Mouse (Mus musculus) embryonic facial prominence, embryonic 12.5 days (tissue): Measurements from ENCODE around the gene Dgkg. TPM values are rescaled to one million over a fixed set of nuclear protein-coding genes. Genes with fewer than 3 reads are reported as not detected.

Experiments
- ATAC-seq: fragments of 200-750 bp; cut with Nextera tagmentation; 2 replicates; pipeline ENCODE4 v1.8.0; 2017; ENCODE audit not compliant: insufficient number of reproducible peaks, insufficient read depth, low FRiP score, low TSS enrichment
- H3K27ac ChIP-seq: fragments of 300-500 bp; sonication (generic); 2 replicates; pipeline ENCODE4 v1.5.1; 2016; ENCODE audit warnings: mild to moderate bottlenecking
- H3K27me3 ChIP-seq: fragments of 300-500 bp; sonication (generic); 2 replicates; pipeline ENCODE4 v1.6.1; 2016; ENCODE audit warnings: mild to moderate bottlenecking, moderate library complexity
- H3K36me3 ChIP-seq: fragments of 300-500 bp; sonication (generic); 2 replicates; pipeline ENCODE4 v1.6.1; 2016; ENCODE audit warnings: mild to moderate bottlenecking
- H3K4me1 ChIP-seq: fragments of 300-500 bp; sonication (generic); 2 replicates; pipeline ENCODE4 v1.6.1; 2016
- H3K4me2 ChIP-seq: fragments of 300-500 bp; sonication (generic); replicated peaks from 2 replicates; pipeline ENCODE4 v1.6.1; 2016; ENCODE audit warnings: mild to moderate bottlenecking, moderate library complexity
- H3K4me3 ChIP-seq: fragments of 300-500 bp; sonication (generic); 2 replicates; pipeline ENCODE4 v1.5.1; 2016; ENCODE audit warnings: mild to moderate bottlenecking
- H3K9ac ChIP-seq: fragments of 300-500 bp; sonication (generic); 2 replicates; pipeline ENCODE4 v1.6.1; 2016; ENCODE audit warnings: mild to moderate bottlenecking, moderate library complexity
- H3K9me3 ChIP-seq: fragments of 300-500 bp; sonication (generic); 2 replicates; pipeline ENCODE4 v1.6.1; 2016; ENCODE audit warnings: mild to moderate bottlenecking, moderate library complexity
- WGBS: fragments of 180-500 bp; shearing (Covaris S2); methylation state at CpG from one replicate; pipeline ENCODE4 v1.1.7; 2016; 5-methylcytosine and 5-hydroxymethylcytosine counted together
- polyA plus RNA-seq: library from polyadenylated mRNA; unstranded; fragments of >200 nt; fragmentation: Nextera tagmentation; extraction: Ambion mirVana; gene quantifications from 2 replicates; pipeline ENCODE4 v1.2.1, GENCODE M21; 2016

The Dgkg gene
- polyA plus RNA-seq, 1 experiment from 2014 or later, result 0.41 TPM

DNA sequence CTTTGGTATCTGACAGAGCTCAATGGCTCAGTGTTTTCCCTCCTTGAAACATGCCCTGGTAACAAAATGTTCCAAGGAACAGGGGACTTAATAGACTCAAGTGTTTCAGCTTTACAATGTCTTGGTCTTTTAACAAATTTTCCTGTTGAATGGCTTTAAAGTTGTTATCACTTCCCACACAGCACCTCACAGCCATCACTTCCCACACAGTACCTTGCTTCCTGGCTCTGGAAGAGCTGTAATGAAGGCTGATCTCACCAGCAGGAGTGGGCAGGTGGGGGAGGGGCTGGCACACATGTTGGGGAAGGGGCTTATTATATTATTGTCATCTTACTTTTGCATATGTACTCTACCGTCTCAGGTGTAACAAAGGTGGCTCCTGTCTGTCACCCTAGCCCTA, 173.1 kb downstream of the Dgkg start:
- ATAC-seq, result no peak
- H3K36me3 ChIP-seq, result no peaks in the 10 kb centered on the region
- H3K27ac ChIP-seq, result no peak overlapping the region
- WGBS, result 75% methylated on average over 1 of the region's 1 CpGs
- H3K9ac ChIP-seq, result no peak overlapping the region
- H3K4me1 ChIP-seq, result no peaks in the 10 kb centered on the region
- H3K9me3 ChIP-seq, result no peaks in the 10 kb centered on the region
- H3K27me3 ChIP-seq, result no peaks in the 10 kb centered on the region
- no peak overlapping the region for H3K4me2 ChIP-seq
- no peak overlapping the region for H3K4me3 ChIP-seq

DNA sequence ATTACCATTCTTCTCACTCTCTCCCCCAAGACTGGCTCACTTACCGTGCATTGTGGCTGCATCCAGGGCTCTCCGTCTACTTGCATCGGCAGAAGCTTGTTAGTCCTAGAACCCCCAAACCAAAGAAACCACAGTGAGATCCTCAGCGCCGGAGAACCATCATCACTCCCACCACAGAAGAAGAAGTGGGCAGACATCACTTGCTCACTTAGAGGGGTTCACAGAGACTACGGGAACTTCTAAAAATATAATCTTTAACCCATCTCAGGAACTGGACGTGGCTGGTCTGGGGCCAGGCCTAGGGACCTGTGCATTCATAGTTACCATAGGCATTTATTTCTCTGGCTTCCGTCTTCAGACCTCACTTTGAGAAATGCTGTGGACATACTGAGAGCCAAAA, 177.7 kb downstream of the Dgkg start:
- H3K9me3 ChIP-seq, result no peaks in the 10 kb centered on the region
- H3K27ac ChIP-seq, result no peak overlapping the region
- H3K4me3 ChIP-seq, result no peak overlapping the region
- H3K36me3 ChIP-seq, result no peaks in the 10 kb centered on the region
- ATAC-seq, result no peak
- H3K27me3 ChIP-seq, result no peaks in the 10 kb centered on the region
- no peak overlapping the region for H3K4me2 ChIP-seq
- no peak overlapping the region for H3K9ac ChIP-seq
- H3K4me1 ChIP-seq, result no peaks in the 10 kb centered on the region
- 91% methylated on average over 8 of the region's 8 CpGs for WGBS

DNA sequence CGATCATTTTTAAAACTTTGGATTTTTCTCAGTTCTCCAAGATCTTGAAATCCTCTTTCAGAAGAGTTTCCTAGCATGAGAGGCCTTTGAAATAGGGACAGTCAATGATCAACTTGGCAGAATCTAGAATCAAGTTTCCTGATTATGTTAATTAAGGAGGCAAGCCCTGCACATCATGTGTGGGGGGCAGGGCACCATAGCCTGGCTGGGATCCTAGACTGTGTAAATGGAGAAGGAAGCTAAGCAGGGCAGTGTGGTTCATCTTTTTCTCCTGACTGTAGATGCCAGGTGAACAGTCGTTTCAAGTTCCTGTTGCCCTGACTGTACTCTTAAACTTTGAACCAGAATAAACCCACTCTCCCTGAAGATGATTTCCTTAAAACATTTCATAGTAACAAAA, 185.3 kb downstream of the Dgkg start:
- WGBS, result 74% methylated on average over 2 of the region's 2 CpGs
- no peaks in the 10 kb centered on the region for H3K9me3 ChIP-seq

DNA sequence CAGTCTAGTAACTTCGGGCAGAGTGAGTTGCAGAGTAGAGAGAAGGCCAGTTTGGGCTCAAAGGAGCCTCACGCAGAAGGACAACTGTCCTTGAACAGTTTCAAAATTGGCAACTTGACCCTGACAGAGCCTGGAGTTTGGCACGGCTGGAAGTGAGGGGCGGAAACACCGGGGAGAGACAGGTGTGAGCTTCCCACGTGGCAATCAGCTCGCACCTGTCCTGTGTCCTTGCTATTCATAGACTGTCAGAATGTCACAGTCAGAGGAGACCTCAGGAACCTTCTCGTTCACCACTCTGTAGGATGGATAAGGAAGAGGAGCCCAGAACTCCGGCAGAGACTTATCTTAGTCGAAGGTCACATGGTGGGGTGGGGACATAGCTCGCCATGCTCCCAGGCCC, 187.6 kb downstream of the Dgkg start:
- H3K4me1 ChIP-seq, result no peaks in the 10 kb centered on the region
- 82% methylated on average over 11 of the region's 11 CpGs for WGBS
- H3K9me3 ChIP-seq, result no peaks in the 10 kb centered on the region
- no peaks in the 10 kb centered on the region for H3K27me3 ChIP-seq
- no peak overlapping the region for H3K9ac ChIP-seq
- no peaks in the 10 kb centered on the region for H3K36me3 ChIP-seq
- no peak for ATAC-seq
- no peak overlapping the region for H3K27ac ChIP-seq
- H3K4me2 ChIP-seq, result no peak overlapping the region
- no peak overlapping the region for H3K4me3 ChIP-seq

More for the DNA sequence above, 185.3 kb downstream of the Dgkg start:
- H3K4me2 ChIP-seq, result no peak overlapping the region
- H3K4me1 ChIP-seq, result no peaks in the 10 kb centered on the region
- no peaks in the 10 kb centered on the region for H3K36me3 ChIP-seq
- ATAC-seq, result no peak
- H3K4me3 ChIP-seq, result no peak overlapping the region
- H3K27me3 ChIP-seq, result no peaks in the 10 kb centered on the region
- no peak overlapping the region for H3K27ac ChIP-seq
- no peak overlapping the region for H3K9ac ChIP-seq

DNA sequence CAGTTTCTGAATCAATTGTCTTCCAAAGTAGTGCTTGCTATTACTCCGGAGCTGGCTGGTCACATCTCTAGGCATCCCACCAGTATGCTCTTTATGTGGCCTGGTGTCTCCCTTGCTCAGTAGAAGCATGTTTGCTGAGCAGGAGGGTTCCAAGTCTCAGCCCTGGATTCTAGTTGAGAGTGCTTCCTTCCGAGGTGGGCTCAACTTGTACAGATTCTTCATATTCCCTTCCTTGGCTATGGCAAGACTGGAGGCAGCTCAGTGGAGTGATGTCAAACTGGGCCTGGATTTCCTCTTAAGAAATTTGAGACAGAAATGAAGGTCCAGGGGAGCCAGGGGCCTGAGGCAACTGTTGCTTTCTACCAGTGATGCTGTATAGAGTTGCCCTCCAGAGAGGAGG, 189.9 kb downstream of the Dgkg start:
- Histone ChIP-seq H3K27me3 (no peaks in the 10 kb centered on the region), H3K27ac (no peak overlapping the region), H3K4me2 (no peak overlapping the region), H3K4me3 (no peak overlapping the region), H3K4me1 (no peaks in the 10 kb centered on the region), H3K36me3 (no peaks in the 10 kb centered on the region), H3K9me3 (no peaks in the 10 kb centered on the region), H3K9ac (no peak overlapping the region)
- 88% methylated on average over 2 of the region's 2 CpGs for WGBS
- ATAC-seq, result no peak

DNA sequence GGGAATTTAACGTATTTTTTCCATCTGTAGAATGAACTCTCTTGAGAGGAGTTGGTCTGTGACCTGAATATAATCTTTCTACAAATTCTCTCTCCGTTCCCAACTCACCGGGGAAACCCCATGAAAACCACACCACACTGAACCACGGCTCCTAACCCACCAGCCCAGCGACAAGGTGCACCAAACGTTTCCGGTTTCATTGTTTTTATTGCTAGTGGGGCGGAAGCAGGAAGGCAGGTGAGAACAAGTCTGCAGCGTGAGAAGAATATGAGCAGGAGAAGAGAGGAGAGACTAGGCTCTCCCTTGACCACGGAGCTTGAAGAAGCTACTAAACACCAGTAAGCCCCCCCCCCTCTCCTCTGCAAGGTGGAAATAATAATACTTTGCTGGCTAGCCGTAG, 190.6 kb downstream of the Dgkg start:
- Histone ChIP-seq H3K27me3 (no peaks in the 10 kb centered on the region), H3K4me2 (no peak overlapping the region), H3K27ac (no peak overlapping the region), H3K4me1 (no peaks in the 10 kb centered on the region), H3K4me3 (no peak overlapping the region), H3K9ac (no peak overlapping the region), H3K9me3 (no peaks in the 10 kb centered on the region), H3K36me3 (no peaks in the 10 kb centered on the region)
- no peak for ATAC-seq
- WGBS, result 57% methylated on average over 11 of the region's 11 CpGs

DNA sequence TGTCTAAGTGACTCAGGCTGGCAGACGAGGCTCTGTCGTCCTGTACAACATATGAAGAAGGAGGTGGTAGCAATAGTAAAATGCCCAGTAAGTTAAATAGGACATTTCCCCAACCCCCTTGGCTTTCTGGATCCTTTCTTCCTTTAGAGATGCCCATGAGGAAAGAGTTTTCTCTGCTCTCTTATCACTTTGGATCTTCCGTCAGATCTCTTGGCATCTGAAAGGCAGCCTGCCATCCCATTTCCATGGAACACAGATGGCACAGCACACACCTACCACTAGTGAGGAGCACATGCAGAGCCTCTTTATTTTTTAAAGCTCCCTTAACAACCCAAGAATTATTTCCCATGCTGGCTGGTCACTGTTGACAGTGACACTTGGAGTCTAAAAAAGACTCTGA, 194.8 kb downstream of the Dgkg start:
- 80% methylated on average over 3 of the region's 3 CpGs for WGBS
- H3K4me1 ChIP-seq, result no peaks in the 10 kb centered on the region
- no peak overlapping the region for H3K4me3 ChIP-seq
- H3K27ac ChIP-seq, result no peak overlapping the region
- ATAC-seq, result no peak
- H3K4me2 ChIP-seq, result no peak overlapping the region
- no peaks in the 10 kb centered on the region for H3K36me3 ChIP-seq
- H3K27me3 ChIP-seq, result no peaks in the 10 kb centered on the region
- H3K9me3 ChIP-seq, result no peaks in the 10 kb centered on the region
- no peak overlapping the region for H3K9ac ChIP-seq

DNA sequence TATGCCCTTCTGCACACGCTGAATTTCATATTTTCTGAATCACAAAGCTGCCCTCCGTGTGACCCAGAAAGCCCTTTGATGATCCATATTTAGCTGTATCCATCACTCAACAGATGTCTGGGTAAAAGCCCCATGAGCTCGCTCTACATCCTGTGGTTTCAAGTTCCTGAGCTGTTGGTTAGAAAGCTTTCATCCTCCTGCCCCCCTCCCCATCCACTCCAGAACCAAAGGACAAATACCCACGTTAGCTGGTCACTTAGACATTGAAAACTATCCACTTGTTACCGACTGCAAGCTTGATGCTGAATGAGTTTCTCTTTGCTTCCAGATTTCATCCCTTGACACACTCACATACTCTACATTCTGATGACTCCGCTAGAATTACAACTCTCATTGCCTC, 195.3 kb downstream of the Dgkg start:
- no peaks in the 10 kb centered on the region for H3K36me3 ChIP-seq

DNA sequence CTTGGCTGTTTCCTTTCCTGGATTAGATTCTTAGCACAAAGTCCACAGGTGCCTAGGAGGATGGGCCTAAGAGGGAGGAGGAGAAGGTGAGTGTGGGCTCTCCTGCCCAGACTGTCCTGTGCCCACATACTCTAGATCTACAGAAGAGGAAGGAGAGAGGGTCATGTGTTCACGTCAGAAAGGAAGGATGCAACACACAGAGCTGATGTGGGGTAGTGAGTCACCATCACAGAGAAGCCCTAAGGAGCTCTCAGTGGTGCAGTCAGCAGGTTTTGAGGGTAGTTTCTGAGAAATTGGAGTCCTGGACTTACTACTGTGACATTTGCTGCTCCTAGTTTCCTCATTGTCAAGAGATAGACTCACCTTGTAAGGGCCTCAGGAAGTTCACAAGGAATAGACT, 196.1 kb downstream of the Dgkg start:
- no peak for ATAC-seq
- Histone ChIP-seq H3K4me2 (no peak overlapping the region), H3K4me1 (peaks cover 3% of the 10 kb centered on the region; the same call in 1 of the 2 replicates), H3K9me3 (no peaks in the 10 kb centered on the region), H3K27me3 (no peaks in the 10 kb centered on the region), H3K27ac (no peak overlapping the region), H3K36me3 (no peaks in the 10 kb centered on the region), H3K9ac (no peak overlapping the region), H3K4me3 (no peak overlapping the region)
- 64% methylated on average over 1 of the region's 1 CpGs for WGBS

More for the DNA sequence above, 195.3 kb downstream of the Dgkg start:
- Histone ChIP-seq H3K4me3 (no peak overlapping the region), H3K4me2 (no peak overlapping the region), H3K4me1 (peaks cover 3% of the 10 kb centered on the region; the same call in 1 of the 2 replicates), H3K27me3 (no peaks in the 10 kb centered on the region), H3K9me3 (no peaks in the 10 kb centered on the region), H3K9ac (no peak overlapping the region), H3K27ac (no peak overlapping the region)
- WGBS, result 58% methylated on average over 6 of the region's 6 CpGs
- no peak for ATAC-seq

DNA sequence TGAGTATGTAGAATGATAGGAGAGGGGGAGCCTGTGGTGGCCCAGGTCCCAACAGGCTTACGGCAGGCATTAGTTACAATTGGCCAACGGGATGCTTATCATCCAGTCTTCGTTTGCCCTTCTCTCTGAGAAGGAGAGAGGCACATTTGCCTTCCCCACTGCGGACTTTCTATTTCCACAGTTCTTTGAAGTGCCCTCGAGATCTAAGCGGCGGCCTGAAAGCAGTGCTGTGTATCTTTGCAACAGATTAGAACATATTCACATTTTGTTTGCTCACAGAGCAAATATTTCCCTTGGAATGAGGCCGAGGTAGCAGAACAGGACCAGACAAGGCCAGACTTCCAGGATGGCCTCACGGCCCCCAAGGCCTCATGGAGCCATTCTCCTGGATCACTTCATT, 204.9 kb downstream of the Dgkg start:
- Histone ChIP-seq H3K27me3 (no peaks in the 10 kb centered on the region), H3K4me1 (peaks cover 3% of the 10 kb centered on the region; the same call in 1 of the 2 replicates), H3K9me3 (no peaks in the 10 kb centered on the region), H3K4me3 (no peak overlapping the region), H3K9ac (no peak overlapping the region), H3K4me2 (no peak overlapping the region), H3K27ac (no peak overlapping the region), H3K36me3 (no peaks in the 10 kb centered on the region)
- ATAC-seq, result no peak
- WGBS, result 76% methylated on average over 9 of the region's 9 CpGs

DNA sequence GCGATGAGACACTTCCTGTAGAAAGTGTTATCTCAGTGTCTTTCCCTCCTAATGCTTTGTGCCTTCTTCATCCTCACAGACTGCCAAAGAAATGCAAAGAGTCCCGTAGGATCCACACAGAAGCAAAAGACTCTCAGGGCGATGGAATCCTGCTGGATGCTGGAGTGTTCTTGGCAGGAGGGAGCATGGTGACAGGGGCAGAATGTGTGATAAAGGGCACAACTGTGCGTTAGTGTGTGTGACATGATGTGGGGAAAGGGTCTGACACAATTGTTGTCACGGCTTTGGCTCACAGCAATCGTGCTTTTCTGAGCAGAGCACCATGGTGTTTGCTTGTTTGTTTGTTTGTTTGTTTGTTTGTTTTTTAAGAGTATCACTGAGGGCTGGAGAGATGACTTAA, 208.9 kb downstream of the Dgkg start:
- Histone ChIP-seq H3K36me3 (no peaks in the 10 kb centered on the region), H3K4me1 (peaks cover 14% of the 10 kb centered on the region; the same call in 1 of the 2 replicates), H3K9me3 (no peaks in the 10 kb centered on the region), H3K9ac (no peak overlapping the region), H3K27ac (no peak overlapping the region), H3K4me2 (no peak overlapping the region), H3K27me3 (no peaks in the 10 kb centered on the region), H3K4me3 (no peak overlapping the region)
- no peak for ATAC-seq
- 87% methylated on average over 6 of the region's 6 CpGs for WGBS

DNA sequence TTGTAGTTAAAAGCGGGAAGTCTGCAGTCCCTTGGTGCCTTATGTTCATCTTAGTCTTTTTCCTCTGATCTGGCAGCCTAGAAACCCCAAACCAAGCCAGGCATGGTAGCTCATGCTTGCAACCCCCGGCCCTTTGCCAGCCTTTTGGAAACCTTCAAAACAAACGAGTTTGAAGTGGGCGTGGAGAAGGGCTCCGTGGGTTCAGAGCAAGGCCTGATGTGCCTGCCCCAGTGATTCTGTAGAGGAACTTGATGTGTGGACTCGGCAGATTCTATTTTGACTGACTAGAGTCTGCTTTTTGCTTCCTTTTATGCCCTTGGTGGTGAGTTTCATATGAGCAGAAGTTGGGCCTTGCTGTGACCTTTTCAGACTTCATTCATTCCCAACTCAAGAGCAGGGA, 212.2 kb downstream of the Dgkg start:
- H3K27me3 ChIP-seq, result peaks cover 11% of the 10 kb centered on the region; the same call in 1 of the 2 replicates
- H3K4me1 ChIP-seq, result peaks cover 24% of the 10 kb centered on the region
- H3K36me3 ChIP-seq, result no peaks in the 10 kb centered on the region
- H3K9me3 ChIP-seq, result no peaks in the 10 kb centered on the region
- no peak overlapping the region for H3K4me3 ChIP-seq
- H3K27ac ChIP-seq, result no peak overlapping the region
- no peak overlapping the region for H3K9ac ChIP-seq
- ATAC-seq, result no peak
- WGBS, result 46% methylated on average over 6 of the region's 6 CpGs
- no peak overlapping the region for H3K4me2 ChIP-seq

DNA sequence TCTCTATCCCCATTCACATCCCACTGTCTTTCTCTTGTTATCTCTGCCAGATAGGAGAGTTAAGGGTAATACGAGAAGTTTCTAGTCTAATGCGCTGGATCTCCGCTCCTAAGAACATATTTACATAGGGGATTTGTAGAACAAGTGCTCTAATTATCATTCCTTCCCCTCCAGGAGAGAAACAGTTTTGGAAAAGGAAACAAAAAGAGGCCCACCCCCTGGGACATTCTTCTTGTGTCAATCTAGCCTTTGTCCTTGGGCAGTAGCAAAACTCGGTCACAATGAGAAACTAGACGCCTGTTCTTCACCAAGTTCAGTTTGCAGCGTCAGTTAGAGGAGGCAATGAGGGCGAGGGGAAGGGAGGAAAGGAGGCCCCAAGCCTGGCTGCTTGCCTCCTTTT, 214.8 kb downstream of the Dgkg start:
- Histone ChIP-seq H3K9me3 (no peaks in the 10 kb centered on the region), H3K27me3 (peaks cover 14% of the 10 kb centered on the region; the same call in 1 of the 2 replicates), H3K4me3 (no peak overlapping the region), H3K4me2 (no peak overlapping the region), H3K27ac (no peak overlapping the region), H3K9ac (no peak overlapping the region), H3K36me3 (no peaks in the 10 kb centered on the region), H3K4me1 (peaks cover 33% of the 10 kb centered on the region)
- 27% methylated on average over 7 of the region's 7 CpGs for WGBS
- no peak for ATAC-seq
